Mouse (Mus musculus) kidney, postnatal 0 days (tissue): ENCODE data around the gene Ggt6. TPM values are rescaled to one million over a fixed set of nuclear protein-coding genes. Genes with fewer than 3 reads are reported as not detected.

Experiments used
- ATAC-seq: fragments of 200-750 bp; cut with Nextera tagmentation; replicated peaks from 2 replicates; pipeline ENCODE4 v1.8.0; 2017; ENCODE audit warnings: low read depth, moderate number of reproducible peaks, moderate TSS enrichment, moderate library complexity; ENCODE audit not compliant: low FRiP score
- DNase-seq: peaks from one replicate; pipeline ENCODE4 v3.0.0-alpha.2; 2016; ENCODE audit warnings: low spot score
- H3K27ac ChIP-seq: fragments of 300-500 bp; sonication (generic); 2 replicates; pipeline ENCODE4 v1.5.1; 2014; ENCODE audit warnings: mild to moderate bottlenecking
- H3K27me3 ChIP-seq: fragments of 300-500 bp; sonication (generic); 2 replicates; pipeline ENCODE4 v1.6.1; 2014; ENCODE audit warnings: low read length, mixed read lengths; ENCODE audit not compliant: insufficient read depth
- H3K36me3 ChIP-seq: fragments of 300-500 bp; sonication (generic); 2 replicates; pipeline ENCODE4 v1.6.1; 2014; ENCODE audit warnings: low read length, mixed read lengths; ENCODE audit not compliant: insufficient read depth
- H3K4me1 ChIP-seq: fragments of 300-500 bp; sonication (generic); replicated peaks from 2 replicates; pipeline ENCODE4 v1.6.1; 2014; ENCODE audit warnings: antibody characterized with exemption, low read length, mixed read lengths; ENCODE audit not compliant: insufficient read depth
- H3K4me2 ChIP-seq: fragments of 300-500 bp; sonication (generic); 2 replicates; pipeline ENCODE4 v1.6.1; 2014; ENCODE audit warnings: mild to moderate bottlenecking, low read length, moderate library complexity, mixed read lengths
- H3K4me3 ChIP-seq: fragments of 300-500 bp; sonication (generic); replicated peaks from 2 replicates; pipeline ENCODE4 v1.5.1; 2014; ENCODE audit warnings: low read depth, low read length
- H3K9ac ChIP-seq: fragments of 300-500 bp; sonication (generic); 2 replicates; pipeline ENCODE4 v1.6.1; 2014; ENCODE audit warnings: low read depth, low read length
- H3K9me3 ChIP-seq: fragments of 300-500 bp; sonication (generic); replicated peaks from 2 replicates; pipeline ENCODE4 v1.6.1; 2016; ENCODE audit warnings: low read length, inconsistent platforms, mixed read lengths
- CTCF ChIP-seq: IDR thresholded peaks from 2 replicates; pipeline ENCODE4 v1.5.1; 2016; ENCODE audit warnings: antibody characterized with exemption, low read depth, mild to moderate bottlenecking, moderate library complexity
- WGBS: fragments of 180-500 bp; shearing (Covaris S2); extraction: QIAGEN DNeasy Blood & Tissue Kit; methylation state at CpG from one replicate; pipeline ENCODE4 v1.1.7; 2014; 5-methylcytosine and 5-hydroxymethylcytosine counted together
- polyA plus RNA-seq: library from polyadenylated mRNA; unstranded; fragments of >200 nt; fragmentation: Nextera tagmentation; extraction: Ambion mirVana; gene quantifications from 2 replicates; pipeline ENCODE4 v1.2.1, GENCODE M21; 2015

Ggt6 gene
- polyA plus RNA-seq, 1 experiment from 2014 or later, result 3.3 TPM

GRCm38 (mm10) chr11:72408451-72409170 is 26.7 kb upstream of the Ggt6 start:
- no peak for ATAC-seq
- no peaks in the 10 kb centered on the region for H3K9me3 ChIP-seq
- no peaks in the 10 kb centered on the region for H3K36me3 ChIP-seq
- H3K27me3 ChIP-seq, result no peaks in the 10 kb centered on the region
- WGBS, result 28% methylated on average over 9 of the region's 9 CpGs
- peak overlapping the region; percentile 94 for H3K9ac ChIP-seq
- TF ChIP-seq CTCF, result no peak
- H3K27ac ChIP-seq, result peak overlapping the region; percentile 47; the same call in 1 of the 2 replicates
- peak overlapping the region; percentile 97 for H3K4me2 ChIP-seq
- peak; percentile 42 for DNase-seq
- peak overlapping the region; percentile 74 for H3K4me3 ChIP-seq
- H3K4me1 ChIP-seq, result peaks cover 38% of the 10 kb centered on the region

DNA sequence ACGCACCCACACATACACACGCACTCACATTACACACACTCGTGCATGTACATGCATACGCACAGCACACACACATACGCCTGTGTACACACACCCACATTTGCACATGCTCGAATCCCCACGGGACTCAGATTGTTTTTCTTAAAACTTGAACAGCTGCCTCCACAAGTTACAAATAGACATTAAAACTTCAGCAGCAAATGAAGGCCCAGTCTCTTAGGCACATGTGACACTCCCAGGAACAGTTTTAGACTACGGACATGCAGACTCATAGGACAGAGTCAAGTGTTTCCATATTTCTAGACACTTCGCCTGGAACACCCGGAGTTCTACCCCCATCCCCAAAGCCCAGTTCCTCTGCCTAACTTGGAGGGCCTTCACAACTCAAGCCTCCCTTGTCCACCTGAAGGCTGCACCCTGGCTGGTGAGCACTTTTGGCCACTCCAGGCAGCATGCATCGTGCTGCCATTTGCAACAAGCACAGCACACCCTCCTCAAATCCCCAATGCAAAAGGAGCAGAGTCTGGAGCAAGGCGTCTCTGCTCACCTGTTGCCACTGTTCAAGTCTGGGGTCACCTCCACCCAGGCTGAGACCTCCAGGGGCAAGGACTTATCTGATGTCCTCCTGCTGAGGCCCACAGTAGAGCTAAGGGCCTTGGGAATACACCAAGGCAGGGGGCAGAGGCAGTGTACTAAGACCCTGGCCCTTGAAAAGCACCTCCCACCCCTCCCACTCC is 25.5 kb upstream of the Ggt6 start:
- peak overlapping the region; percentile 74 for H3K4me3 ChIP-seq
- peaks cover 39% of the 10 kb centered on the region for H3K4me1 ChIP-seq
- peak overlapping the region; percentile 97 for H3K4me2 ChIP-seq
- no peaks in the 10 kb centered on the region for H3K36me3 ChIP-seq
- TF ChIP-seq CTCF, result no peak
- DNase-seq (no peak), ATAC-seq (no peak)
- peak overlapping the region; percentile 98 for H3K27ac ChIP-seq
- no peaks in the 10 kb centered on the region for H3K9me3 ChIP-seq
- WGBS, result 45% methylated on average over 12 of the region's 12 CpGs
- peak overlapping the region; percentile 94 for H3K9ac ChIP-seq
- no peaks in the 10 kb centered on the region for H3K27me3 ChIP-seq

DNA sequence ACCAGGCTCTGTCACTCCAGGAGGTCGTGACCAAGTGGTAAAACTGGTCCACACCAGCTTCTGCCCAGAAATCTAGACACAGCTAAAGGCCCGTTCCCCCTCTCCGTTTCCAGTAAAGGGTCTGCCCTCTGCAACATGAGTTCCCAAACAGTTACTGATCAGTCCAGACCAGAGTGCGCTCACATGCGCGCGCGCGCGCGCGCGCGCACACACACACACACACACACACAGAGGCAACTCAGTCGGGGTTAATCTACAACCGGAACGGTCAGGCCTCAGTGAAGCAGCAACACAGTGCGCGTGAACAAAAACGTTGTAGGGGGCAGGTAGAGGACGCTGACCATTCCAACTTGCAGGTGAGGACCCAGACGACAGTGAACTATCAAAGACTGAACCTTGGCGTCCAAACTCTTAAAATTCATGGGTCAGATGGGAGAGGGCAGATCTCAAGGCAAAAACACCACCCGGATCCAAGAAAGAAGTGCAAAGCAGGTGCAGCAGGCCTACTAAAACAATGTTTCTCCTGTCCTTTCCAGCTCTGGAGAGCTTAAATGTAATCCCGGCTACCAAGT is 24.7 kb upstream of the Ggt6 start:
- H3K9me3 ChIP-seq, result no peaks in the 10 kb centered on the region
- WGBS, result 1% methylated on average over 25 of the region's 25 CpGs
- no peaks in the 10 kb centered on the region for H3K27me3 ChIP-seq
- peaks cover 39% of the 10 kb centered on the region for H3K4me1 ChIP-seq
- no peaks in the 10 kb centered on the region for H3K36me3 ChIP-seq
- TF ChIP-seq CTCF, result no peak
- H3K4me3 ChIP-seq, result peak overlapping the region; percentile 74
- peak overlapping the region; percentile 98 for H3K27ac ChIP-seq
- DNase-seq (peak; percentile 58), ATAC-seq (peak; percentile 68)
- H3K4me2 ChIP-seq, result peak overlapping the region; percentile 97
- peak overlapping the region; percentile 94 for H3K9ac ChIP-seq

DNA sequence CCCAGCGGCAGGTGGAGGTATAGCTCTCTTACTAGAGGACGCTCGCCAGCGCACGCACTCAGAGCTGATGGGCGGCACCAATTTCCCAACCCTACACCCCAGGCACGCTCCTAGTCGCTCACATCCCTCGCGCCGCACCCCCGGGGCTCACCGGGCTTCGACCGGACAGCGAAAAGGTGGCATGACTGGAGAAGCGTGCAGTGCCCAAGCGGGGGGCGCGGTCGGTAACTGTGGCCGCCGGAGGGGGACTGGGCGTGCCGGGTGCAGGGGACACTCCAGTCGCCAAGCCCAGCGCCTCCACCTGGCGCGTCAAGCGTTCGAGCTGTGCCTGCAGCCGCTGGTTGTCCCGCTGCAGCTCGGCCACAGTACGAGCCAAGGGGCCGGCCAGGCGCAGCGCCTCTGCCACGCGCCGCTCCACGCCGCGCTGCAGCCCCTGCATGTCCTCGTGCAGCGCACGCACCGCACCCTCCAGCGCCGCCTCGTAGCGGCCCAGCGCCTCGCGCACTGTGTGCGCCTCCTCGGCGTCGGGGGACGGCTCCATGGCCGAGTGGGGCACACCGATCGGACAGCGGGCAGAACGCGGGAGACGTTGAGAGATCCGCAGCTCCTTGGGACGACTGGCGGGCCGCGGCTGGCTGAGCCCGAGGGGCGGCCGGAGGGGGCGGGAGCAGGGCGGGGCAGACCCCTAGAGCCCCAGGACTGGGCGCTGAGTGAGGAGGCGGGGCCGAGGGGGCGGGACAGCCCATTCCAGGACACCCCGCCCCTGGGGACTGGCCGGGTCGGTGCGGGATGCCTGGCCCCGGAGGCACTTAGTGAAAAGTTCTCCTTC is 24.0 kb upstream of the Ggt6 start, which contains the start of gene Smtnl2:
Smtnl2 (minus strand) TSS at position 621 of the 829 bp plus-strand sequence.
- Histone ChIP-seq H3K4me3 (peak within 1 kb of the TSS; percentile 74), H3K9ac (peak within 1 kb of the TSS; percentile 94), H3K9me3 (no peaks in the 10 kb centered on the region), H3K4me2 (peak within 1 kb of the TSS; percentile 97), H3K27ac (peak within 1 kb of the TSS; percentile 98), H3K36me3 (no peaks in the 10 kb centered on the region), H3K27me3 (no peaks in the 10 kb centered on the region), H3K4me1 (peaks cover 35% of the 10 kb centered on the region)
- TF ChIP-seq CTCF, result peak; percentile 53
- peak; percentile 92 for ATAC-seq
- DNase-seq, result peak; percentile 96
- WGBS, result under 1% methylated on average over 74 of the region's 86 CpGs

- Histone ChIP-seq H3K27ac (peak overlapping the region; percentile 98), H3K9ac (peak overlapping the region; percentile 94; the same call in 1 of the 2 replicates), H3K4me2 (peak overlapping the region; percentile 97), H3K4me3 (peak overlapping the region; percentile 74), H3K27me3 (no peaks in the 10 kb centered on the region), H3K36me3 (no peaks in the 10 kb centered on the region), H3K4me1 (peaks cover 29% of the 10 kb centered on the region), H3K9me3 (no peaks in the 10 kb centered on the region)
- 20% methylated on average over 9 of the region's 9 CpGs for WGBS
- DNase-seq, result no peak
- peak; percentile 75 for ATAC-seq
- TF ChIP-seq CTCF, result no peak
Measured at GRCm38 (mm10) chr11:72411945-72412344, 23.4 kb upstream of the Ggt6 start.
